Mouse (Mus musculus) liver, embryonic 13.5 days (tissue): ENCODE measurements around the gene Ets2. TPM values are rescaled to one million over a fixed set of nuclear protein-coding genes. Genes with fewer than 3 reads are reported as not detected.
"Not testable (repeated sequence)": the region's sequence is repeated elsewhere in the genome, so short reads cannot be mapped to it uniquely, and the experiment has no call there.

Experiments used
- ATAC-seq: fragments of 200-750 bp; cut with Nextera tagmentation; 2 replicates; pipeline ENCODE4 v1.8.0; 2017; ENCODE audit warnings: low read depth, mild to moderate bottlenecking, moderate number of reproducible peaks, moderate library complexity
- DNase-seq: peaks from one replicate; pipeline ENCODE4 v3.0.0; 2022
- H3K27ac ChIP-seq: fragments of 300-500 bp; sonication (generic); 2 replicates; pipeline ENCODE4 v1.5.1; 2015; ENCODE audit warnings: moderate library complexity, mild to moderate bottlenecking, inconsistent platforms
- H3K27me3 ChIP-seq: fragments of 300-500 bp; sonication (generic); 2 replicates; pipeline ENCODE4 v1.6.1; 2015; ENCODE audit warnings: mild to moderate bottlenecking, inconsistent platforms
- H3K36me3 ChIP-seq: fragments of 300-500 bp; sonication (generic); 2 replicates; pipeline ENCODE4 v1.6.1; 2015; ENCODE audit warnings: mild to moderate bottlenecking, inconsistent platforms
- H3K4me1 ChIP-seq: fragments of 300-500 bp; sonication (generic); replicated peaks from 2 replicates; pipeline ENCODE4 v1.6.1; 2015; ENCODE audit warnings: inconsistent platforms
- H3K4me2 ChIP-seq: fragments of 300-500 bp; sonication (generic); 2 replicates; pipeline ENCODE4 v1.6.1; 2015; ENCODE audit warnings: inconsistent platforms, mild to moderate bottlenecking, moderate library complexity
- H3K4me3 ChIP-seq: fragments of 300-500 bp; sonication (generic); replicated peaks from 2 replicates; pipeline ENCODE4 v1.5.1; 2015; ENCODE audit warnings: mild to moderate bottlenecking, inconsistent platforms
- H3K9ac ChIP-seq: fragments of 300-500 bp; sonication (generic); 2 replicates; pipeline ENCODE4 v1.6.1; 2015; ENCODE audit warnings: mild to moderate bottlenecking, inconsistent platforms
- H3K9me3 ChIP-seq: fragments of 300-500 bp; sonication (generic); replicated peaks from 2 replicates; pipeline ENCODE4 v1.6.1; 2016; ENCODE audit warnings: inconsistent platforms
- WGBS: fragments of 180-500 bp; shearing (Covaris S2); methylation state at CpG from one replicate; pipeline ENCODE4 v1.1.7; 2015; ENCODE audit not compliant: insufficient replicate concordance; 5-methylcytosine and 5-hydroxymethylcytosine counted together
- polyA plus RNA-seq: library from polyadenylated mRNA; unstranded; fragments of >200 nt; fragmentation: Nextera tagmentation; extraction: Ambion mirVana; gene quantifications from 2 replicates; pipeline ENCODE4 v1.2.1, GENCODE M21; 2015

Gene Ets2
- polyA plus RNA-seq, 1 experiment from 2014 or later, result 10.2 TPM

- DNase-seq, result no peak
- no peak for ATAC-seq
- Histone ChIP-seq H3K36me3 (no peaks in the 10 kb centered on the region), H3K4me2 (no peak overlapping the region), H3K4me3 (no peak overlapping the region), H3K9me3 (no peaks in the 10 kb centered on the region), H3K4me1 (peaks cover 14% of the 10 kb centered on the region), H3K9ac (no peak overlapping the region), H3K27me3 (no peaks in the 10 kb centered on the region), H3K27ac (no peak overlapping the region)
- WGBS, result 11% methylated on average over 7 of the region's 7 CpGs
These were observed 51.4 kb downstream of the Ets2 start for GRCm38 (mm10) chr16:95753295-95753694.

GRCm38 (mm10) chr16:95759151-95759987 lies 57.5 kb downstream of the Ets2 start:
- no peak for ATAC-seq
- WGBS, result 71% methylated on average over 8 of the region's 8 CpGs

GRCm38 (mm10) chr16:95759988-95760391 lies 58.1 kb downstream of the Ets2 start:
- WGBS, result 50% methylated on average over 6 of the region's 6 CpGs
- H3K4me2 ChIP-seq, result no peak overlapping the region
- H3K4me1 ChIP-seq, result no peaks in the 10 kb centered on the region
- DNase-seq, result no peak
- no peaks in the 10 kb centered on the region for H3K9me3 ChIP-seq
- ATAC-seq, result no peak
- no peaks in the 10 kb centered on the region for H3K36me3 ChIP-seq
- no peak overlapping the region for H3K9ac ChIP-seq
- H3K27ac ChIP-seq, result no peak overlapping the region
- H3K27me3 ChIP-seq, result no peaks in the 10 kb centered on the region
- H3K4me3 ChIP-seq, result no peak overlapping the region

More at GRCm38 (mm10) chr16:95759151-95759987, 57.5 kb downstream of the Ets2 start:
- Histone ChIP-seq H3K4me1 (no peaks in the 10 kb centered on the region), H3K36me3 (no peaks in the 10 kb centered on the region), H3K9ac (no peak overlapping the region), H3K4me2 (no peak overlapping the region), H3K9me3 (no peaks in the 10 kb centered on the region), H3K4me3 (no peak overlapping the region), H3K27me3 (no peaks in the 10 kb centered on the region), H3K27ac (no peak overlapping the region)
- no peak for DNase-seq

- ATAC-seq (no peak), DNase-seq (no peak)
- Histone ChIP-seq H3K36me3 (no peaks in the 10 kb centered on the region), H3K27ac (no peak overlapping the region), H3K27me3 (no peaks in the 10 kb centered on the region), H3K4me1 (no peaks in the 10 kb centered on the region), H3K9me3 (no peaks in the 10 kb centered on the region), H3K4me2 (no peak overlapping the region), H3K9ac (no peak overlapping the region), H3K4me3 (no peak overlapping the region)
- 64% methylated on average over 6 of the region's 6 CpGs for WGBS
These were observed 59.9 kb downstream of the Ets2 start for GRCm38 (mm10) chr16:95761742-95762141.

GRCm38 (mm10) chr16:95763201-95763600 lies 61.3 kb downstream of the Ets2 start:
- WGBS, result 67% methylated on average over 6 of the region's 6 CpGs
- Histone ChIP-seq H3K4me3 (no peak overlapping the region), H3K9me3 (no peaks in the 10 kb centered on the region), H3K27ac (no peak overlapping the region), H3K36me3 (no peaks in the 10 kb centered on the region), H3K27me3 (no peaks in the 10 kb centered on the region), H3K4me2 (no peak overlapping the region), H3K9ac (no peak overlapping the region), H3K4me1 (no peaks in the 10 kb centered on the region)
- ATAC-seq (no peak), DNase-seq (no peak)

- not testable (repeated sequence) for H3K9ac ChIP-seq, H3K27me3 ChIP-seq, H3K9me3 ChIP-seq, H3K4me1 ChIP-seq, DNase-seq, H3K36me3 ChIP-seq, H3K4me2 ChIP-seq, H3K4me3 ChIP-seq, ATAC-seq, H3K27ac ChIP-seq
- 44% methylated on average over 8 of the region's 8 CpGs for WGBS
These were observed 62.2 kb downstream of the Ets2 start for GRCm38 (mm10) chr16:95764041-95764440.

GRCm38 (mm10) chr16:95766181-95766580 lies 64.3 kb downstream of the Ets2 start:
- Histone ChIP-seq H3K9ac (no peak overlapping the region), H3K36me3 (no peaks in the 10 kb centered on the region), H3K4me1 (peaks cover 8% of the 10 kb centered on the region; the same call in 1 of the 2 replicates), H3K27me3 (no peaks in the 10 kb centered on the region), H3K4me3 (no peak overlapping the region), H3K27ac (no peak overlapping the region), H3K9me3 (no peaks in the 10 kb centered on the region), H3K4me2 (no peak overlapping the region)
- ATAC-seq, result no peak
- WGBS, result 65% methylated on average over 3 of the region's 3 CpGs
- DNase-seq, result no peak

GRCm38 (mm10) chr16:95767246-95767645 lies 65.4 kb downstream of the Ets2 start:
- H3K27me3 ChIP-seq, result no peaks in the 10 kb centered on the region
- H3K36me3 ChIP-seq, result no peaks in the 10 kb centered on the region
- no peak overlapping the region for H3K9ac ChIP-seq
- ATAC-seq, result no peak
- H3K4me1 ChIP-seq, result peaks cover 8% of the 10 kb centered on the region; the same call in 1 of the 2 replicates
- no peaks in the 10 kb centered on the region for H3K9me3 ChIP-seq
- DNase-seq, result no peak
- 72% methylated on average over 2 of the region's 2 CpGs for WGBS
- H3K4me2 ChIP-seq, result no peak overlapping the region
- H3K4me3 ChIP-seq, result no peak overlapping the region
- no peak overlapping the region for H3K27ac ChIP-seq

GRCm38 (mm10) chr16:95769066-95769995 lies 67.5 kb downstream of the Ets2 start:
- Histone ChIP-seq H3K4me3 (no peak overlapping the region), H3K36me3 (no peaks in the 10 kb centered on the region), H3K4me2 (0 out of 2 replicates have a peak overlapping the region, but pooled peaks have one; percentile 11), H3K9me3 (no peaks in the 10 kb centered on the region), H3K27ac (no peak overlapping the region), H3K9ac (no peak overlapping the region), H3K4me1 (peaks cover 12% of the 10 kb centered on the region), H3K27me3 (no peaks in the 10 kb centered on the region)
- WGBS, result 53% methylated on average over 14 of the region's 14 CpGs
- DNase-seq, result no peak
- peak; percentile 52 for ATAC-seq

GRCm38 (mm10) chr16:95769996-95770334 lies 68.1 kb downstream of the Ets2 start:
- peaks cover 12% of the 10 kb centered on the region for H3K4me1 ChIP-seq
- 78% methylated on average over 5 of the region's 5 CpGs for WGBS
- no peaks in the 10 kb centered on the region for H3K36me3 ChIP-seq
- 0 out of 2 replicates have a peak overlapping the region, but pooled peaks have one; percentile 11 for H3K4me2 ChIP-seq
- DNase-seq, result no peak
- no peak overlapping the region for H3K4me3 ChIP-seq
- ATAC-seq, result peak; percentile 27; the same call in 1 of the 2 replicates
- H3K9ac ChIP-seq, result no peak overlapping the region
- H3K27me3 ChIP-seq, result no peaks in the 10 kb centered on the region
- H3K27ac ChIP-seq, result no peak overlapping the region
- no peaks in the 10 kb centered on the region for H3K9me3 ChIP-seq

- DNase-seq (no peak), ATAC-seq (no peak; the same call in 1 of the 2 replicates)
These were observed 68.5 kb downstream of the Ets2 start for GRCm38 (mm10) chr16:95770402-95770801.

More at GRCm38 (mm10) chr16:95770402-95770801, 68.5 kb downstream of the Ets2 start:
- H3K27ac ChIP-seq, result no peak overlapping the region
- H3K9me3 ChIP-seq, result no peaks in the 10 kb centered on the region
- H3K4me2 ChIP-seq, result no peak overlapping the region
- H3K9ac ChIP-seq, result no peak overlapping the region
- no peak overlapping the region for H3K4me3 ChIP-seq
- H3K36me3 ChIP-seq, result no peaks in the 10 kb centered on the region
- H3K27me3 ChIP-seq, result no peaks in the 10 kb centered on the region
- peaks cover 15% of the 10 kb centered on the region for H3K4me1 ChIP-seq
